Mouse (Mus musculus): ENCODE measurements around the gene Cdk20.

Gene Cdk20

DNA sequence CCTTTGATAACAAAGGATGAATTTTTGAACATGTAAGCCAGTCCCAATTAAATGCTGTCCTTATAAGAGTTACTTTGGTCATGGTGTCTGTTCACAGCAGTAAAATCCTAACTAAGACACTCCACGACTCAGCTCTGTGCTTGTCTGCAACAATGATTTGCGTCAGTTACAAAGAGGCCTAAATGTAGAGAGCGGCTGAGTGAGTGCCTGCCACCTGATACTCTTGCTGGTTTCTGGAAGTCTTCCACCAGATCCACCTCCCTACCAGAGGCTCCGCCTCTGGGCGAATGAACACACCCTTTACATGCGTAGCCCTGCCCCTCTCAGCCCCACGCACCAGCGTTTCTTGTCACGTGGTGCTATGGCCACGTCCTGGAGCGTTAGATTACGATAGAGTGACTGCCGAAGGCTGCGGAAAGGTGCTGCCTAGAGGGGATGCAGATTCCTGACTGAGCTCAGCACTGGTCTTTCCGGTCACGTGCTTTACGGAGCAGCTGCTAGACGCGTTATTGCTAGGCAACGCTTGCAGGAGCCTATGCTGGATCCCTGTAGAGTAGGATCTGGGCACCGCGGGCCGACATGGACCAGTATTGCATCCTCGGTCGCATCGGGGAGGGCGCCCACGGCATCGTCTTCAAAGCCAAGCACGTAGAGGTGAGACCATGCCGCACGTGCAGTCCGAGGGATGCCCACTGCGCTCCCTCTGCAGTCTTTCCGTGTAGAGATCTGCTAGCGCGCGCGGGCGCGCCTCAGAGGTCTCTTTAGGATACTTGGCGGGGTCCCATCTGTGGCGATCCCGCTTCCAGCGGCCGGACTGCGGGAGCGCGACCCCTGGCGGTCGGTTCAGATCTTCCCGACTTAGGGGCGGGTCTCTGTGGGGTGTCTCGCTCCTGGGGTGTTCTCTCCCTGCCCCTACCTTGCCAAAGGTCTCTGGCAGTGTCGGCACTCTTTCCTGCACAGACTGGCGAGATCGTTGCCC, at the start of gene Cdk20:
TSS of gene Cdk20 (plus strand) at position 298 of the 979 bp plus-strand sequence.
- DNase-seq: peak; percentile 86

DNA sequence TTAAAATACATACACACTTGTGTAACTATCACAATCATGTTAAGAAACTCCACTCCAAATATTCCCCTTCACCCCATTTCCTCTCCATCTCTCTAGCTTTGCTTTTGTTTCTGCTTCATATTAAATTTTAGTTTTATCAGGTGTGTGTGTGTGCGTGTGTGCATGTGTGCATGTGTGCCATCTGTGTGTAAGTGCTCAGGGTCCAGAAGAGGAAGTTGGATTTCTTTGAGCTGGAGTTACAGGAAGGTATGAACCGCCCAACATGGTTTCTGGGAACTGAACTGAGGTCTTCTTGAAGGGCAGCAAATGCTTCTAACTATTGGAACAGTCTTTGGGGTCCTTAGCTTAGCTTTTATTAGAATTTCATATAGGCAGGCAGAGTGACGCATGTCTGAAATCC, 47.2 kb upstream of the Cdk20 start:
- no peak for DNase-seq

DNA sequence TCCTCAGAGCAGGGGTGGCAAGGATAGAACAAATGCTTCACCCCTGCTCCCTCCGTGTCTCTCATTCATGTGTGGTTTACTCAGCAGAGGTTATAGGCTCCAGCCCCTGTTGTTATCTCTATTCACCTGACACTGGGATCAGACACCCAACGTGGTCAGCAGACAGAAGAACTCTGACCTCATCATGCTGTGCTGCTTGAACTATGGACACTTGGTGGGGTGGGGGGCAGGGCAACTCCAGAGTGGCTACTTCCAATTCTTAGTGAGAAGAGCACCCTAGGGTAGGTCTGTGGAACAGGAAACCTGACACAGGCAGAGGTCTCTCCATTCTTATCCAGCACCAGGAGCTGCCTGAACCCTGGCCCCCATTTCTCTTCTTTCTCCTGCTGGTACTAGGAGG, 46.1 kb upstream of the Cdk20 start:
- DNase-seq: no peak

DNA sequence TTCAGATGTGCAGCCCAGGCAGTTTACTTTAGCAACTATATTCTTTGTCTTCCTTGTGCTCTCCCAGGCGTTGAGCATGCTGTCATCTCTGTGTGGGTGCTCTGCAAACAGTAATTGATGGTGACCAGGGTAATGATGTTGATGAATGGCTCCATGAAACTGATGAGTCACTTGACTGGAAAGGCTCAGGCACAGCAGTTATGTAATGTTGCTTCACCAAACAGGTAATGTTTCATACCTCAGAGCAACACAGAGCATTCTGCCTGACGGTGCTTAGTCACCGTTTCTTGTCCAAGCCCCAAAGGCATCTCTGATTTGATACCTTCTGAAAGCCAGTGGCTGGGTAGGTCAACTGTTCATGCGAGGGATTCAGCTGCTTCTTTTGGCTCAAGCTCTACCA, 43.7 kb upstream of the Cdk20 start:
- no peak for DNase-seq

DNA sequence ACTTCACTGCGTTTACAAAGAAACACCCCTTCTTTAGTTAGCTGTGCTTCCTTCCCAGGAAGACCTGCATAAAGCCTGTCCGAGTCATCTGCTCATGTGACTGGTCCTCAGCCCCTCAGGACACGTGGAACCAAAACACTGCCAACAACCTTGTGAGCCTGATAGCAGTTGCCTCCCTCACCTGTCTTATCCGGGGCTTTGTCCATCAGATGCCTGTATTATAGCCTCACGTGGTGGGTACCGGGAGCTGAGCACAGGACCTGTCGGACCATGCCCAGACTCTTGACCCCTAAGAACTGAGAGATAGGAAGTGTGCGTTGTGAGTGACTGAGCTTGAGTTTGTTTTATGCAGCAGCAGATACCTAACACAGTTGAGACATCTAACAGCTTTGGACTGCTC, 35.1 kb upstream of the Cdk20 start:
- DNase-seq: no peak

GRCm38 (mm10) chr13:64398065-64398464, 34.0 kb upstream of the Cdk20 start:
- DNase-seq: no peak

DNA sequence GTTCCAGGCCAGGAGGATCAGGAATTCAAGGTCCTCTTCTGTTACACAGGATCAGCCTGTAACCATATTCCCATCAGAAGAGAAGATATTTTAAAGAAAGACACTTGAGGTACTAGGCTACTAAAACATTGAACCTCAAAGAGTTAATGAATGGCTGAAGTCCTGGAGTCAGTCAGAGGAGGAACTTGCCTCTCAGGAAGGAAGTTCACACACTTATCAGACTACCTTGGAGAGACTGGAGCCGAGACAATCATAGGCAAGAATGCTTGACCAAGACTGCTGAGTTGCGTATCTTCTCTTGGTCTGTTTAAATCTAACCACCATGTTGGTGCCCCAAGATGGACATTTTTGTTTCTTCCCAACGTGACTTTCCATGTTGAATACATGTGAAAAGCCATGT, 32.2 kb upstream of the Cdk20 start:
- DNase-seq: no peak

- no peak for DNase-seq
These were observed 31.2 kb upstream of the Cdk20 start for GRCm38 (mm10) chr13:64400801-64401361.

GRCm38 (mm10) chr13:64402006-64402405, 30.1 kb upstream of the Cdk20 start:
- no peak for DNase-seq

DNA sequence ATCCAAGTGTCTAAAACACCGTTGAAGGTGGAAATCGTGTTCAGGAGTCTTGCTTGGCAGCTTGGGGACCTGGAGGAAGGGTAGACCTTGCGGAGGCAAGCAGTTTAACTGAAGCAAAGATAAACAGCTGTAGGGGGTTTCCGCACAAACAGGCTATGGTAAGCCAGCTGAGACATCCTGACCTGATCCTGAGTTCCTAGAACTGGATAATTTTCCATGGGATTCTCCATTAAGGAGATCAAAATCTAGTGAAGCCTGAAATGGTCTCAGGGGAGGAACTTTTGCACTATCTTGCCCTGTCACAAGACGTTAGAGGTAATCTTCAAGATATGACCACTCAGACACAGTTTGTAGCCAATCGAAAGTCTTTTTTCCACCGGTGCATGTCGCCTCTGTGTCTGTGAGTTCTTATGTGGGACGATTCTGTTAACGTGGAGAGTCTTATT, 29.6 kb upstream of the Cdk20 start:
- no peak for DNase-seq

- DNase-seq: no peak
These were observed 29.1 kb upstream of the Cdk20 start for GRCm38 (mm10) chr13:64402951-64403460.

GRCm38 (mm10) chr13:64403519-64403918, 28.6 kb upstream of the Cdk20 start:
- DNase-seq: no peak

- peak; percentile 9 for DNase-seq
These were observed 26.6 kb upstream of the Cdk20 start for GRCm38 (mm10) chr13:64405550-64405949.

- no peak for DNase-seq
These were observed 24.1 kb upstream of the Cdk20 start for GRCm38 (mm10) chr13:64407992-64408391.

- no peak for DNase-seq
These were observed 21.5 kb upstream of the Cdk20 start for GRCm38 (mm10) chr13:64410604-64411003.

DNA sequence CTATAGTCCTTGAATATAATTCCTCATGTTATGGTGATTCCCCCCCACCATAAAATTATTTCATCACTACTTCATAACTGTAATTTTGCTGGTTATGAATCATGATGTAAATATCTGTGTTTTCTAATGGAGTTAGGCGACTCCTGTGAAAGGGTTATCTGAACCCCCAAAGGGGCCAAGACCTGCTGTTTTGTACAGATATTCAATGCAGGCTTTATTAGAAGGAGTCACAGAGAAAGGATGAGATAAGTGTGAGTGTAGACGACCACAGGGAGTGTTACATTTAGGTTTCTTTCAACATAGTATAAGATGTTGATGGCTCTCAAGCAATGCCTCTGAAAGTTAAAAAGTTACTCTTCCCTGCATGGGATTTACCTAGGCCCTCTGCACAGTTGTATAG, 20.8 kb upstream of the Cdk20 start:
- DNase-seq: no peak

- no peak for DNase-seq
These were observed 19.3 kb upstream of the Cdk20 start for GRCm38 (mm10) chr13:64412752-64413257.

DNA sequence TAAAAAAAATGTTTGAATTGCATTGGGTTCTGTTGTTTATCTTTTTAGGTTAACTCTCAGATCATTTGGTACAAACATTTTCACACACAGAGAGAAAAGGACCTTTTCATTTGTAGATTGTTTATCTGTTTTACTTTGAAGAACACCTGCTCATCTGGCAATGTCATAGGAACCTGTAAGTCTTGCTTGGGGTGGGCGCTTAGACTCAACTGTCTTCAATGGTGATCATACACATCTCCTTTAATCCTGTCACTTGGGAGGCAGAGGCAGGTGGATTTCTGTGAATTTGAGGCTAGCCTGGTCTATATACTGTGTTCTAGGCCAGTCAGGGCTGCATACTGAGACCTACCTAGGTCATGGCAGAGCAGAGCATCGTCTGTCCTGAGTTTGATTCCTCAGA, 16.5 kb upstream of the Cdk20 start:
- DNase-seq: no peak

DNA sequence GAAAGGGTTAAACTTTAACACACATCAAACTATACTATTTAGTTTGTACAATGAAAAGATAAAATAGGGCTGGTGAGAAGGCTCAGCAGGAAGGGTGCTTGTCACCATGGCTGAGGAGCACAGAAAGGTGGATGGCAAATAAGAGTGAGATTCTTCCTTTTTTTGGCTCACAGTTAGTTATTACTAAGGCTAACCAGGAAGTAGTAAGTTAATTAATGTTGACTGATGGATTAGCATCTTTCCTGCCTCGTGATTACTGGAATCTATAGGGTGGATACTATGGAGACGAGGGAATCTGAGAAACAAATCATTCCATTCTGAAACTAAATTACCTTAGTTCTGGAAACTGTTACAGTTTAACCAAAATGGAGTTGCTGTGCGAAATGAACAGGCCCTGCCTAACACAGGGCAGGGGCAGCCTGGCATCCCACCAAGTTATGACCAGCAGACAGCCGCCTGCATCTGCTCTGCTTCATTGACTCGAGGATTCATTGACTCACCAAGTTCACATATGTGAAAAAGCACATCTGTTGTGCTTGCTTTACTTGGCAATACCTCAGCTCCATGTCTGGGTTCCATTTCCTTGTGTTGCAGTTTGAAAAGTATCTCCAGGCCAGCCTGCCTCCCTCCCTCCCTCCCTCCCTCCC, 15.0 kb upstream of the Cdk20 start:
- DNase-seq: no peak

DNA sequence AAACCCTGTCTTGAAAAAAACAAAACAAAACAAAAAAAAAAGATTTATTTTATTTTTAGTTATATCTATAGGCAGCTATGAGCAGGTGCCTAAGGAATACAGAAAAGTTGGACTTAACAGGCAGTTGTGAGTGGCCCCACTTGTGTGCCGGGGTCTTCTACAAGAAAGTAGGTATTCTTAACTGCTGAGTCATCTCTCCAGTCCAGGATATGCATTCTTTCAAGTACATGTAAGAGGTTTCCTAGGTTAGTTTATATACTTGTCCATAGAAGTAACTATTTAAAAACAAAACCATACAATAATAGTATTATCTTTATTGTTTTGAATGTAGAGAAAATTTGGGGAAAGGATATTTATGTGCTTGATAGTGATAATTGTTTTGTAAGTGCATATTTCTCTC, 11.3 kb upstream of the Cdk20 start:
- DNase-seq: no peak

GRCm38 (mm10) chr13:64421386-64421785, 10.7 kb upstream of the Cdk20 start:
- no peak for DNase-seq

DNA sequence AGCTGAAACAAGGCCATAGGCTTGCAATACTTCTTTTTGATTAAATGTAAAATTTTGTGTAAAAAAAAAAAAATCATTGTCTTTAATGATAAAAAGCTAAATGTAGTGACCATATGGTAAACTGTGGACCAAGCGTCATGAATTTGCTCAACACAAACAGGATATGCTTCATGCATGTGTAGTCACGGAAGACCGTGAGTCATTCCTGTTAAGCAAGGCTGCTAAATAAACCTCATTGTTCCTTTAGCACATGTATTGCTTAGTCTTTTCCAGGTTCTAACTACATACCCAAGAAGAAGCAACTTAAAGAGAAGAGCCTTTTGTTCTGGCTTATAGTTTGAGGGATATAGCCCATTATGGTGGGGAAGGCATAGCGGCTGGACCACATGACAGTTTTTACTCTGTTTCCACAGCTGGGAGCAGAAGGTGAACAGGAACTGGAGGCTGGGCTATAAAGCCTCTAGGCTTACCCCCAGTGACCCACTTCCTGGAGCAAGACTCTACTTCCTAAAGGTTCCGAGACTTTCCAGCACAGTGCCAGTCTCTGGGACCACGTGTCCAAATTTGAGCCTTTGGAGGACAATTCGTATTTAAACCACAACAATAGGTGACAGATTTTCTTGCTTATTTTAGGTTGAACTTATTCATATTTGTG, 10.0 kb upstream of the Cdk20 start:
- DNase-seq: no peak

DNA sequence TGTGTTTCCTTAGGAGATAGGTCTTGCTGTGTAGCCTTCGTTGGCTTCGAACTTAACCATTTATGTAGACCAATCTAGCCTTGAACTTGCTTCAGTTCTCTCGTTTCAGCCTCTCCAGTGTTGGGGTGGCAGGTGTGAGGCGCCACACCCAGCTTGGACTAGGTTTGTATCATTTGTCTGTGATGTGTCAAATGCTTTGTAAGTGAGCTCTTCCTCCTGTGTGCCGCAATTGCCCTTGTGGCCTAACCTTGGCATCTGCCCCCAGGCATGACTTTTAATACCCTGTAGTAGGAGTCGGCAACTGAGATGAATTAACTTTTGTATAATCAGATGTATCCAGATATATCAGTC, 9.5 kb upstream of the Cdk20 start:
- no peak for DNase-seq

All from right cerebral cortex, postnatal 14 days (tissue).